Mouse (Mus musculus) midbrain, embryonic 15.5 days (tissue): ENCODE results near the gene Shroom2. TPM values are rescaled to one million over a fixed set of nuclear protein-coding genes. Genes with fewer than 3 reads are reported as not detected.

ENCODE experiments used
- ATAC-seq: fragments of 200-750 bp; cut with Nextera tagmentation; replicated peaks from 2 replicates; pipeline ENCODE4 v1.8.0; 2017; ENCODE audit warnings: moderate TSS enrichment
- H3K27ac ChIP-seq: fragments of 300-500 bp; sonication (generic); 2 replicates; pipeline ENCODE4 v1.5.1; 2015; ENCODE audit warnings: mild to moderate bottlenecking, inconsistent platforms
- H3K27me3 ChIP-seq: fragments of 300-500 bp; sonication (generic); replicated peaks from 2 replicates; pipeline ENCODE4 v1.6.1; 2015; ENCODE audit warnings: inconsistent platforms
- H3K36me3 ChIP-seq: fragments of 300-500 bp; sonication (generic); replicated peaks from 2 replicates; pipeline ENCODE4 v1.6.1; 2015; ENCODE audit warnings: inconsistent platforms
- H3K4me1 ChIP-seq: fragments of 300-500 bp; sonication (generic); 2 replicates; pipeline ENCODE4 v1.6.1; 2015; ENCODE audit warnings: inconsistent platforms
- H3K4me2 ChIP-seq: fragments of 300-500 bp; sonication (generic); 2 replicates; pipeline ENCODE4 v1.6.1; 2015; ENCODE audit warnings: inconsistent platforms, mild to moderate bottlenecking, moderate library complexity
- H3K4me3 ChIP-seq: fragments of 300-500 bp; sonication (generic); 2 replicates; pipeline ENCODE4 v1.5.1; 2015; ENCODE audit warnings: mild to moderate bottlenecking, inconsistent platforms
- H3K9ac ChIP-seq: fragments of 300-500 bp; sonication (generic); 2 replicates; pipeline ENCODE4 v1.6.1; 2015; ENCODE audit warnings: mild to moderate bottlenecking, inconsistent platforms
- H3K9me3 ChIP-seq: fragments of 300-500 bp; sonication (generic); 2 replicates; pipeline ENCODE4 v1.6.1; 2016; ENCODE audit warnings: inconsistent platforms
- WGBS: fragments of 180-500 bp; shearing (Covaris S2); methylation state at CpG from one replicate; pipeline ENCODE4 v1.1.7; 2015; ENCODE audit warnings: mixed read lengths; 5-methylcytosine and 5-hydroxymethylcytosine counted together
- polyA plus RNA-seq: library from polyadenylated mRNA; unstranded; fragments of >200 nt; fragmentation: Nextera tagmentation; extraction: Ambion mirVana; gene quantifications from 2 replicates; pipeline ENCODE4 v1.2.1, GENCODE M21; 2015

Shroom2 gene
- polyA plus RNA-seq, 1 experiment from 2014 or later: 121 TPM

- 92% methylated on average over 12 of the region's 12 CpGs for WGBS
- no peak for ATAC-seq
- Histone ChIP-seq H3K36me3 (no peaks in the 10 kb centered on the region), H3K9me3 (no peaks in the 10 kb centered on the region), H3K4me3 (no peak overlapping the region), H3K27ac (no peak overlapping the region), H3K4me2 (no peak overlapping the region), H3K9ac (no peak overlapping the region), H3K27me3 (0 out of 2 replicates have a peak, but pooled peaks cover 3% of the 10 kb centered on the region), H3K4me1 (no peaks in the 10 kb centered on the region)
Observed at GRCm38 (mm10) chrX:152635397-152635796, 133.9 kb downstream of the Shroom2 start.

GRCm38 (mm10) chrX:152621407-152621806 is 147.9 kb downstream of the Shroom2 start:
- Histone ChIP-seq H3K27me3 (peaks cover 15% of the 10 kb centered on the region), H3K4me2 (no peak overlapping the region), H3K36me3 (no peaks in the 10 kb centered on the region), H3K9ac (no peak overlapping the region), H3K4me1 (no peaks in the 10 kb centered on the region), H3K9me3 (no peaks in the 10 kb centered on the region), H3K4me3 (no peak overlapping the region), H3K27ac (no peak overlapping the region)
- WGBS: 85% methylated on average over 2 of the region's 2 CpGs
- ATAC-seq: no peak

- H3K4me2 ChIP-seq: no peak overlapping the region
- no peak overlapping the region for H3K4me3 ChIP-seq
- H3K36me3 ChIP-seq: no peaks in the 10 kb centered on the region
- H3K9ac ChIP-seq: no peak overlapping the region
- H3K9me3 ChIP-seq: no peaks in the 10 kb centered on the region
- H3K27me3 ChIP-seq: peaks cover 15% of the 10 kb centered on the region
- ATAC-seq: no peak
- H3K4me1 ChIP-seq: no peaks in the 10 kb centered on the region
- no peak overlapping the region for H3K27ac ChIP-seq
Observed at GRCm38 (mm10) chrX:152620917-152621316, 148.3 kb downstream of the Shroom2 start.

- Histone ChIP-seq H3K4me3 (no peak overlapping the region), H3K9me3 (no peaks in the 10 kb centered on the region), H3K9ac (no peak overlapping the region), H3K27me3 (peaks cover 3% of the 10 kb centered on the region), H3K4me1 (no peaks in the 10 kb centered on the region), H3K36me3 (0 out of 2 replicates have a peak, but pooled peaks cover under 1% of the 10 kb centered on the region), H3K4me2 (no peak overlapping the region), H3K27ac (no peak overlapping the region)
- ATAC-seq: 0 out of 2 replicates have a peak, but pooled peaks have one; percentile 30
- 68% methylated on average over 1 of the region's 1 CpGs for WGBS
Observed at GRCm38 (mm10) chrX:152618464-152618863, 150.8 kb downstream of the Shroom2 start.

GRCm38 (mm10) chrX:152563034-152563433 is 206.2 kb downstream of the Shroom2 start, which contains the start of gene Cldn34a:
TSS of gene Cldn34a (plus strand) at chrX:152563334.
- Histone ChIP-seq H3K9ac (no peak within 1 kb of the TSS), H3K4me3 (no peak within 1 kb of the TSS), H3K36me3 (no peaks in the 10 kb centered on the region), H3K4me1 (no peaks in the 10 kb centered on the region), H3K4me2 (no peak within 1 kb of the TSS), H3K27ac (no peak within 1 kb of the TSS), H3K27me3 (peaks cover 4% of the 10 kb centered on the region; the same call in 1 of the 2 replicates), H3K9me3 (no peaks in the 10 kb centered on the region)
- ATAC-seq: no peak
- WGBS: 81% methylated on average over 2 of the region's 2 CpGs

Other genes starting within 250 kb of the Shroom2 start
- not detected in 2 replicates for gene Cldn34a, start 206.1 kb downstream of the Shroom2 start, polyA plus RNA-seq
- 0.24 and 0.25 TPM in 2 replicates for gene Gpr143, start 12.5 kb upstream of the Shroom2 start, polyA plus RNA-seq
- 3.1 and 3.7 TPM in 2 replicates for gene Usp51, start 237.0 kb upstream of the Shroom2 start, polyA plus RNA-seq